13 mouse cellular contexts compared by ENCODE assay signal in the genomic region with DNA sequence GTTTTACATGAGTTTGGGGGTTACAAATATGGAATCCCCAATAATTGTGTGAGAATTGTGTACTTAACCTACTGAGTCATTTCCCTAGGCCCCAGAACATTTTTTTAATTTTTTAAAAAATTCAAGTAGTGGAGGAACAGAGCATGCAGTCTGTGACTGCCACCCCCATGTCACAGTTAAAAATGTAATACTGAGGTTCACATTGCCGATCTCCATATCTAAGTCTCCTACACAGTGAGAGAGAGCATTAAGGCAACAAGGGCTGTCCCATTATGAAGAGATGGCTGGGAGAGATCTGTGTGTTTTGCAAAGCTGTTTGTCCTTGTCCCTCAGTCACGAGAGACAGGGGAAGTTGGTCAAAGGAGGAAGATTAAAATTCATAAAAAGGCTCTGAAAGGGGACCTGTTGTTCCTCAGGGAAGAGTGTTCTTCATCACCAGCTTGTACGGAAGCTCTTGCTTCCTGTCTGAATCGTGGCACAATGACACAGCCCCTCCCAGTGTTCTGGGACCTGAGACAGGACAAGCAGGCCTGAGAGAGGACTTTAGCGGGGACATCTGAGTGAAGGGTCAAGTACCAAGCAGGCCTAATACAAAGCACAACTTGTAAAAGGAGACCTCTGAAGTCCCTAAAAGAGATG.
DNase-seq lines count a peak whose midpoint lies in the region; ATAC-seq and TF ChIP-seq lines count a peak whose summit lies in the region.
"Had no signal": no experiment of that assay in that cellular context is flagged by ENCODE, and none has a peak within 500 bp of the region (broad histone marks: within the 10 kb centered on the region; RNA-seq: fewer than 3 reads in every experiment).

No protein-coding gene starts in this region.

- DNase-seq in adrenal gland, adult (ENCODE audit: inconsistent age in 2 of 2, low spot score in 1 of 2), result peak; percentile 17 to 44
- no peak for DNase-seq in adrenal gland, postnatal 4 days (ENCODE audit: low spot score in 2 of 2)
- peak; percentile 5 for DNase-seq in kidney, adult 2 months
- no peak for DNase-seq in kidney, postnatal 10 days
- DNase-seq in liver, postnatal 0 days, result peak; percentile 19
- DNase-seq: adrenal gland, postnatal 10 days; cerebellum, adult 18-20 months; liver, embryonic 13.5 days; spleen, adult 18-20 months had no signal

- 67% methylated on average over 5 of the region's 5 CpGs for WGBS in kidney, adult 2 months
- WGBS in liver, postnatal 0 days (ENCODE audit: insufficient replicate concordance), result 32% methylated on average over 5 of the region's 5 CpGs
- 77% methylated on average over 5 of the region's 5 CpGs for WGBS in forebrain, embryonic 15.5 days

- no peak overlapping the region for H3K9ac ChIP-seq in liver, postnatal 0 days (replicated peaks)
- H3K9ac ChIP-seq in forebrain, embryonic 15.5 days (replicated peaks), result no peak overlapping the region
- H3K9ac ChIP-seq: liver, embryonic 13.5 days had no signal

- no peaks in the 10 kb centered on the region for H3K27me3 ChIP-seq in kidney, adult 2 months (replicated peaks; ENCODE audit: control insufficient read depth, insufficient read depth, low read length)
- H3K27me3 ChIP-seq in liver, postnatal 0 days (ENCODE audit: insufficient read depth, low read length), result no peaks in the 10 kb centered on the region
- no peaks in the 10 kb centered on the region for H3K27me3 ChIP-seq in forebrain, embryonic 15.5 days
- H3K27me3 ChIP-seq: liver, embryonic 13.5 days had no signal

- H3K4me3 ChIP-seq in kidney, adult 2 months (ENCODE audit: insufficient read depth, low read depth, low read length), result no peak overlapping the region
- H3K4me3 ChIP-seq in bone marrow macrophage, adult 2 months (ENCODE audit: insufficient read depth, low read length), result no peak overlapping the region
- no peak overlapping the region for H3K4me3 ChIP-seq in liver, postnatal 0 days (ENCODE audit: low read depth, low read length)
- no peak overlapping the region for H3K4me3 ChIP-seq in forebrain, embryonic 15.5 days
- H3K4me3 ChIP-seq: liver, embryonic 13.5 days had no signal

- no peak overlapping the region for H3K4me2 ChIP-seq in liver, postnatal 0 days (ENCODE audit: low read depth, low read length)
- no peak overlapping the region for H3K4me2 ChIP-seq in forebrain, embryonic 15.5 days (replicated peaks)
- H3K4me2 ChIP-seq: liver, embryonic 13.5 days; midbrain, embryonic 11.5 days had no signal

- H3K27ac ChIP-seq in kidney, adult 2 months (ENCODE audit: insufficient read depth, low read depth, low read length), result no peak overlapping the region
- H3K27ac ChIP-seq in bone marrow macrophage, adult 2 months (ENCODE audit: insufficient read depth, low read depth, low read length), result peak overlapping the region; percentile 98
- H3K27ac ChIP-seq in liver, postnatal 0 days (ENCODE audit: low read depth), result peak overlapping the region; percentile 44; the same call in 1 of the 2 replicates
- no peak overlapping the region for H3K27ac ChIP-seq in forebrain, embryonic 15.5 days (replicated peaks)
- H3K27ac ChIP-seq: liver, embryonic 13.5 days had no signal

- peak; percentile 40 for ATAC-seq in liver, postnatal 0 days
- ATAC-seq in forebrain, embryonic 15.5 days (replicated peaks), result no peak
- no peak for ATAC-seq in megakaryocyte-erythroid progenitor cell, adult 5-6 weeks (replicated peaks; ENCODE audit: low FRiP score, low TSS enrichment, poor library complexity, severe bottlenecking)

- TF ChIP-seq EP300 in liver, postnatal 0 days (IDR thresholded peaks at IDR 0.05; ENCODE audit: low read depth), result peak; percentile 75

- no peaks in the 10 kb centered on the region for H3K36me3 ChIP-seq in kidney, adult 2 months (ENCODE audit: control insufficient read depth, insufficient read depth, low read length)
- H3K36me3 ChIP-seq in liver, postnatal 0 days (replicated peaks; ENCODE audit: insufficient read depth, low read length), result no peaks in the 10 kb centered on the region
- H3K36me3 ChIP-seq in forebrain, embryonic 15.5 days, result no peaks in the 10 kb centered on the region
- H3K36me3 ChIP-seq: liver, embryonic 13.5 days had no signal

- no peaks in the 10 kb centered on the region for H3K4me1 ChIP-seq in kidney, adult 2 months (ENCODE audit: control insufficient read depth, insufficient read depth, low read length)
- peaks cover 63% of the 10 kb centered on the region for H3K4me1 ChIP-seq in bone marrow macrophage, adult 2 months (ENCODE audit: control insufficient read depth, insufficient read depth, low read length)
- H3K4me1 ChIP-seq in liver, postnatal 0 days (ENCODE audit: insufficient read depth), result no peaks in the 10 kb centered on the region
- H3K4me1 ChIP-seq in forebrain, embryonic 15.5 days, result no peaks in the 10 kb centered on the region
- H3K4me1 ChIP-seq: liver, embryonic 13.5 days had no signal

- TF ChIP-seq CTCF in kidney, adult 2 months (conservative IDR thresholded peaks at IDR 0.05; ENCODE audit: insufficient read depth, insufficient read length, low read depth, low read length), result no peak
- no peak for TF ChIP-seq CTCF in bone marrow macrophage, adult 2 months (IDR thresholded peaks at IDR 0.05; ENCODE audit: low read depth, low read length)
- TF ChIP-seq CTCF in liver, postnatal 0 days (IDR thresholded peaks at IDR 0.05; ENCODE audit: low read depth), result no peak

- H3K9me3 ChIP-seq in liver, postnatal 0 days (ENCODE audit: low read length), result no peaks in the 10 kb centered on the region
- no peaks in the 10 kb centered on the region; the same call in 1 of the 2 replicates for H3K9me3 ChIP-seq in forebrain, embryonic 15.5 days
- H3K9me3 ChIP-seq: liver, embryonic 13.5 days had no signal

- no peak for TF ChIP-seq POLR2A in kidney, adult 2 months (IDR thresholded peaks at IDR 0.05; ENCODE audit: low read depth, low read length)
- TF ChIP-seq POLR2A in bone marrow macrophage, adult 2 months (IDR thresholded peaks at IDR 0.05; ENCODE audit: borderline replicate concordance, low read depth, low read length), result no peak

Comparison
In these comparisons a context has a peak if more than half of its experiments do, and no peak if none do; other contexts are left out.
1. DNase-seq: peak in adrenal gland, adult (2 of 2), kidney, adult 2 months (single experiment) and liver, postnatal 0 days (single experiment); none in adrenal gland, postnatal 4 days (0 of 2) and kidney, postnatal 10 days (single experiment).
2. H3K27ac ChIP-seq: peak in bone marrow macrophage, adult 2 months (single experiment) and liver, postnatal 0 days (single experiment); none in kidney, adult 2 months (single experiment) and forebrain, embryonic 15.5 days (single experiment).